Mouse (Mus musculus): ENCODE measurements at regions not wholly inside any gene's neighbourhood (a gene's known extent, or its start where the extent isn't known, plus 50 kb on each side); places are given as distances from the start of the nearest gene placed in this dataset.

- DNase-seq (ENCODE audit: low read depth in 3 of 3, low spot score in 3 of 3) (no peak), ATAC-seq (ENCODE audit: insufficient read depth) (no peak)
- H3K4me2 ChIP-seq (ENCODE audit: low read depth) = no peak overlapping the region
- no peak overlapping the region for H3K4me3 ChIP-seq (ENCODE audit: insufficient read depth in 1 of 2, low read depth in 2 of 2, low read length in 2 of 2)
- no peaks in the 10 kb centered on the region for H3K36me3 ChIP-seq (replicated peaks; ENCODE audit: control insufficient read depth, insufficient read depth, low read depth)
- H3K27me3 ChIP-seq (ENCODE audit: control insufficient read depth, insufficient read depth, low read length) = no peaks in the 10 kb centered on the region
- no peak overlapping the region for H3K27ac ChIP-seq
- no peaks in the 10 kb centered on the region for H3K4me1 ChIP-seq (replicated peaks; ENCODE audit: control insufficient read depth in 2 of 2, insufficient read depth in 2 of 2, low read length in 1 of 2)
- no peak overlapping the region for H3K9ac ChIP-seq (replicated peaks)
- 53% methylated on average over 1 of the region's 1 CpGs for WGBS (ENCODE audit: insufficient replicate concordance)
- no peak for TF ChIP-seq EP300 (IDR thresholded peaks at IDR 0.05; ENCODE audit: low read depth)
- TF ChIP-seq CTCF (IDR thresholded peaks at IDR 0.05; ENCODE audit: low read depth) = no peak
- H3K9me3 ChIP-seq (ENCODE audit: control insufficient read depth, low read length) = no peaks in the 10 kb centered on the region
Measured at GRCm38 (mm10) chr16:65369271-65369670, 151.0 kb upstream of the Pou1f1 start.

- WGBS (ENCODE audit: insufficient replicate concordance) = 35% methylated on average over 2 of the region's 2 CpGs
- no peak overlapping the region for H3K27ac ChIP-seq
- H3K27me3 ChIP-seq (ENCODE audit: control insufficient read depth, insufficient read depth, low read length) = no peaks in the 10 kb centered on the region
- no peak for DNase-seq (ENCODE audit: low read depth in 3 of 3, low spot score in 3 of 3)
- TF ChIP-seq CTCF (IDR thresholded peaks at IDR 0.05; ENCODE audit: low read depth) (peak; percentile 38; the same call in 1 of the 2 replicates), EP300 (IDR thresholded peaks at IDR 0.05; ENCODE audit: low read depth) (no peak)
- no peak overlapping the region for H3K4me3 ChIP-seq (ENCODE audit: insufficient read depth in 1 of 2, low read depth in 2 of 2, low read length in 2 of 2)
- H3K9ac ChIP-seq (replicated peaks) = no peak overlapping the region
- no peaks in the 10 kb centered on the region for H3K4me1 ChIP-seq (replicated peaks; ENCODE audit: control insufficient read depth in 2 of 2, insufficient read depth in 2 of 2, low read length in 1 of 2)
- no peak overlapping the region for H3K4me2 ChIP-seq (ENCODE audit: low read depth)
- no peak for ATAC-seq (ENCODE audit: insufficient read depth)
- no peaks in the 10 kb centered on the region for H3K9me3 ChIP-seq (ENCODE audit: control insufficient read depth, low read length)
- H3K36me3 ChIP-seq (replicated peaks; ENCODE audit: control insufficient read depth, insufficient read depth, low read depth) = no peaks in the 10 kb centered on the region
Measured at GRCm38 (mm10) chr16:65370939-65371338, 149.4 kb upstream of the Pou1f1 start.

- Histone ChIP-seq H3K4me3 (ENCODE audit: insufficient read depth in 1 of 2, low read depth in 2 of 2, low read length in 2 of 2) (no peak overlapping the region), H3K9me3 (ENCODE audit: control insufficient read depth, low read length) (no peaks in the 10 kb centered on the region), H3K36me3 (replicated peaks; ENCODE audit: control insufficient read depth, insufficient read depth, low read depth) (no peaks in the 10 kb centered on the region), H3K27ac (no peak overlapping the region), H3K27me3 (ENCODE audit: control insufficient read depth, insufficient read depth, low read length) (no peaks in the 10 kb centered on the region), H3K9ac (replicated peaks) (no peak overlapping the region), H3K4me1 (replicated peaks; ENCODE audit: control insufficient read depth in 2 of 2, insufficient read depth in 2 of 2, low read length in 1 of 2) (no peaks in the 10 kb centered on the region), H3K4me2 (ENCODE audit: low read depth) (no peak overlapping the region)
- DNase-seq (ENCODE audit: low read depth in 3 of 3, low spot score in 3 of 3) = no peak
- TF ChIP-seq EP300 (IDR thresholded peaks at IDR 0.05; ENCODE audit: low read depth) (no peak), CTCF (IDR thresholded peaks at IDR 0.05; ENCODE audit: low read depth) (no peak)
- ATAC-seq (ENCODE audit: insufficient read depth) = no peak
Measured at GRCm38 (mm10) chr16:65376553-65376952, 143.8 kb upstream of the Pou1f1 start.

GRCm38 (mm10) chr16:65378276-65378675 is 142.0 kb upstream of the Pou1f1 start:
- H3K27ac ChIP-seq = no peak overlapping the region
- H3K4me1 ChIP-seq (replicated peaks; ENCODE audit: control insufficient read depth in 2 of 2, insufficient read depth in 2 of 2, low read length in 1 of 2) = no peaks in the 10 kb centered on the region
- no peak for TF ChIP-seq EP300 (IDR thresholded peaks at IDR 0.05; ENCODE audit: low read depth)
- no peak for TF ChIP-seq CTCF (IDR thresholded peaks at IDR 0.05; ENCODE audit: low read depth)
- H3K9ac ChIP-seq (replicated peaks) = no peak overlapping the region
- H3K9me3 ChIP-seq (ENCODE audit: control insufficient read depth, low read length) = no peaks in the 10 kb centered on the region
- no peaks in the 10 kb centered on the region for H3K27me3 ChIP-seq (ENCODE audit: control insufficient read depth, insufficient read depth, low read length)
- H3K4me2 ChIP-seq (ENCODE audit: low read depth) = no peak overlapping the region
- ATAC-seq (ENCODE audit: insufficient read depth) (no peak), DNase-seq (ENCODE audit: low read depth in 3 of 3, low spot score in 3 of 3) (no peak)
- H3K4me3 ChIP-seq (ENCODE audit: insufficient read depth in 1 of 2, low read depth in 2 of 2, low read length in 2 of 2) = no peak overlapping the region
- no peaks in the 10 kb centered on the region for H3K36me3 ChIP-seq (replicated peaks; ENCODE audit: control insufficient read depth, insufficient read depth, low read depth)
- WGBS (ENCODE audit: insufficient replicate concordance) = 22% methylated on average over 3 of the region's 3 CpGs

- Histone ChIP-seq H3K27ac (no peak overlapping the region), H3K27me3 (ENCODE audit: control insufficient read depth, insufficient read depth, low read length) (no peaks in the 10 kb centered on the region), H3K4me1 (replicated peaks; ENCODE audit: control insufficient read depth in 2 of 2, insufficient read depth in 2 of 2, low read length in 1 of 2) (no peaks in the 10 kb centered on the region), H3K4me2 (ENCODE audit: low read depth) (no peak overlapping the region), H3K9ac (replicated peaks) (no peak overlapping the region), H3K36me3 (replicated peaks; ENCODE audit: control insufficient read depth, insufficient read depth, low read depth) (no peaks in the 10 kb centered on the region), H3K4me3 (ENCODE audit: insufficient read depth in 1 of 2, low read depth in 2 of 2, low read length in 2 of 2) (no peak overlapping the region), H3K9me3 (ENCODE audit: control insufficient read depth, low read length) (no peaks in the 10 kb centered on the region)
- no peak for DNase-seq (ENCODE audit: low read depth in 3 of 3, low spot score in 3 of 3)
- no peak for ATAC-seq (ENCODE audit: insufficient read depth)
- TF ChIP-seq CTCF (IDR thresholded peaks at IDR 0.05; ENCODE audit: low read depth) = no peak
- TF ChIP-seq EP300 (IDR thresholded peaks at IDR 0.05; ENCODE audit: low read depth) = no peak
- 70% methylated on average over 5 of the region's 5 CpGs for WGBS (ENCODE audit: insufficient replicate concordance)
Measured at GRCm38 (mm10) chr16:65379939-65380338, 140.4 kb upstream of the Pou1f1 start.

All from liver, embryonic 14.5 days (tissue).